Mouse (Mus musculus): ENCODE measurements at regions not wholly inside any gene's neighbourhood (a gene's known extent, or its start where the extent isn't known, plus 50 kb on each side); places are given as distances from the start of the nearest gene placed in this dataset.

DNA sequence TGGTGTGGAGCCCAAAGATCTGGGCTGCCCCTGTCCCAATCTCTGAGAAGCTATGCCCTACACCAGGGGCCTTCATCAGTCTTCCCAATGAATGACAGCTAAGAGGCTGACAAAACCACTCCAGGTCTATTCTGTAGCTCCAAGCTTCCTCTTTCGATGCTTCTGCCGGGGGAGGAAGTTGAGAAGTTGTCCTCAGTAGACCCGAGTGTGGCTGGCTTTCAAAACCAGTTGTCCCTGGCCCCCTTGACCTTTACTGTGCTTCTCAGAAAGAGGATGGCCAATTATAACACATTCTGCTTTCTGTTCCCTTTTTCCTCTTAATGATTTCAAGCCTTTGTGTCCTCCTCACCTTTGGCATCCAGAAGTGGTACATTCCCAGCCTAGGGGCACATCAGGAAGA lies 101.9 kb upstream of the Ccnd2 start:
- TF ChIP-seq CTCF (IDR thresholded peaks at IDR 0.05; ENCODE audit: borderline replicate concordance, insufficient read depth, low read depth, low read length) (no peak), POLR2A (IDR thresholded peaks at IDR 0.05; ENCODE audit: borderline replicate concordance, insufficient read depth, low read length) (no peak)
